Mouse (Mus musculus) thymus, postnatal 0 days (tissue): ENCODE measurements at regions not wholly inside any gene's neighbourhood (a gene's known extent, or its start where the extent isn't known, plus 50 kb on each side); places are given as distances from the start of the nearest gene placed in this dataset.

ENCODE experiments used
- DNase-seq: peaks from one replicate; pipeline ENCODE4 v3.0.0-alpha.2; 2015; ENCODE audit warnings: low spot score

- no peak for DNase-seq
Measured at GRCm38 (mm10) chr7:129914871-129915270, 323.2 kb downstream of the Wdr11 start.

GRCm38 (mm10) chr7:129918240-129919200 lies 326.9 kb downstream of the Wdr11 start:
- no peak for DNase-seq

GRCm38 (mm10) chr7:129922291-129922690 lies 330.6 kb downstream of the Wdr11 start:
- no peak for DNase-seq

- no peak for DNase-seq
Measured at GRCm38 (mm10) chr7:129936731-129937130, 345.1 kb downstream of the Wdr11 start.

GRCm38 (mm10) chr7:129937715-129938114 lies 346.1 kb downstream of the Wdr11 start:
- no peak for DNase-seq

- no peak for DNase-seq
Measured at GRCm38 (mm10) chr7:129938141-129938540, 346.5 kb downstream of the Wdr11 start.

- no peak for DNase-seq
Measured at GRCm38 (mm10) chr7:129939266-129939665, 347.6 kb downstream of the Wdr11 start.

GRCm38 (mm10) chr7:129941311-129942029 lies 349.8 kb downstream of the Wdr11 start:
- DNase-seq: no peak

GRCm38 (mm10) chr7:129948613-129949110 lies 357.0 kb downstream of the Wdr11 start:
- DNase-seq: no peak

- no peak for DNase-seq
Measured at GRCm38 (mm10) chr7:129950456-129950855, 358.8 kb downstream of the Wdr11 start.

- no peak for DNase-seq
Measured at GRCm38 (mm10) chr7:129958379-129958778, 366.7 kb downstream of the Wdr11 start.

- DNase-seq: no peak
Measured at GRCm38 (mm10) chr7:129962575-129962974, 370.9 kb downstream of the Wdr11 start.

- DNase-seq: no peak
Measured at GRCm38 (mm10) chr7:129964192-129964591, 372.5 kb downstream of the Wdr11 start.

GRCm38 (mm10) chr7:129965281-129966051 lies 373.8 kb downstream of the Wdr11 start:
- DNase-seq: no peak

- DNase-seq: no peak
Measured at GRCm38 (mm10) chr7:129966771-129967170, 375.1 kb downstream of the Wdr11 start.

- DNase-seq: no peak
Measured at GRCm38 (mm10) chr7:129970201-129970600, 378.5 kb downstream of the Wdr11 start.

GRCm38 (mm10) chr7:129974206-129974605 lies 382.5 kb downstream of the Wdr11 start:
- no peak for DNase-seq

GRCm38 (mm10) chr7:129974837-129975236 lies 383.2 kb downstream of the Wdr11 start:
- no peak for DNase-seq

- DNase-seq: no peak
Measured at GRCm38 (mm10) chr7:129975781-129976514, 384.3 kb downstream of the Wdr11 start.

- DNase-seq: no peak
Measured at GRCm38 (mm10) chr7:129978576-129978975, 386.9 kb downstream of the Wdr11 start.

- no peak for DNase-seq
Measured at GRCm38 (mm10) chr7:129979337-129979736, 387.7 kb downstream of the Wdr11 start.
